Mouse (Mus musculus) thymus, adult 18-20 months (tissue): ENCODE measurements around the gene Slc25a45.

Experiments
- DNase-seq, 2 experiments: peaks; one replicate each; pipeline ENCODE4 v3.0.0; 2022; ENCODE audit warnings: mixed read lengths in 2 of 2

Gene Slc25a45

DNA sequence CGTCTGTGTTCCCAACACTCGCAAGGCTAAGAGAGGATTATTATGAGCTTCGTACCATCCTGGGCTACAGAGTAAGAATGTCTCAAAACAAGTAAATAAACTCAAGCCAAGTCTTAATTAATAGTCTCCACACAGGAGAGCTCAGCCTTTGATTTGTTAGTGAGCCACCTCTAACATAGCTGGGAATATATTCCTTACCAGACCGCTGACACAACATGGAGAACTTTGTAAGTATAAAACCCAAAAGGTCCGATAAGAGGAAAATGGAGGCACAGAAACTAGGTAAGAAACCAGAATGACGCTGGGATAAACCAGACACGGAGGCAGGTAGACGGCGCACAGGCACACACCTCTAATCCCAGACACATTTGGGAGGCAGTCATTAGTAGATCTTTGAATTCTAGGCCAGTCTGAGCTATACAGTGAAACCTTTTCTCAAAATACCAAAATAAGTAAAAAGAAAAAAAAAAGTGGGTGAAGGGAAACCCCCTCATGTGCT is 36.7 kb upstream of the Slc25a45 start:
- DNase-seq, result no peak

DNA sequence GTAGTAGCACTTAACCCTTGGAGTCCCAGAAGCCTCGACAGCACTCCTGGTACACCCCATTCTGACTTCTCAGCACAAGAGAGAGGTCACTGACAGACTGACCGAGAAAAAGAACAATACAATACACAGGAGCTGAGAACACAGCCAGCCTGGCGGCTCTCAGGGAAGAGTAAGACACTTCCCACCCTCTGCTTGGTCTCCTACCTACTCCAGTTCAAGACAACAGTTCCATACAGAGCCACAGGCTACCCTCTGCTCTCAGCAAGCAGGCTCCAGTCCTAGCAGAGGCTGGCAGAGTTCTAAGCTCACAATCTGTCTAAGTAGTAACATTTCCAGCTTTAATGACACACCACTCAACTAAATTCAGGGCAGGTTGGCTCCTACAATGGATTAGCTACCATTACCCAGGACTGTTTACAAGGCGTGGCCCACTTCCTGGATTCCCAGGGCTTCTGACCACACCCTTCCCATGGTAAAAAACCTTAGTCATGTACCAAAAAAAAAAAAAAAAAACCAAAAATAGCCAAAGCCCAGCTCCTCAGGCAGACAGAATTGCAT is 36.1 kb upstream of the Slc25a45 start:
- no peak for DNase-seq

DNA sequence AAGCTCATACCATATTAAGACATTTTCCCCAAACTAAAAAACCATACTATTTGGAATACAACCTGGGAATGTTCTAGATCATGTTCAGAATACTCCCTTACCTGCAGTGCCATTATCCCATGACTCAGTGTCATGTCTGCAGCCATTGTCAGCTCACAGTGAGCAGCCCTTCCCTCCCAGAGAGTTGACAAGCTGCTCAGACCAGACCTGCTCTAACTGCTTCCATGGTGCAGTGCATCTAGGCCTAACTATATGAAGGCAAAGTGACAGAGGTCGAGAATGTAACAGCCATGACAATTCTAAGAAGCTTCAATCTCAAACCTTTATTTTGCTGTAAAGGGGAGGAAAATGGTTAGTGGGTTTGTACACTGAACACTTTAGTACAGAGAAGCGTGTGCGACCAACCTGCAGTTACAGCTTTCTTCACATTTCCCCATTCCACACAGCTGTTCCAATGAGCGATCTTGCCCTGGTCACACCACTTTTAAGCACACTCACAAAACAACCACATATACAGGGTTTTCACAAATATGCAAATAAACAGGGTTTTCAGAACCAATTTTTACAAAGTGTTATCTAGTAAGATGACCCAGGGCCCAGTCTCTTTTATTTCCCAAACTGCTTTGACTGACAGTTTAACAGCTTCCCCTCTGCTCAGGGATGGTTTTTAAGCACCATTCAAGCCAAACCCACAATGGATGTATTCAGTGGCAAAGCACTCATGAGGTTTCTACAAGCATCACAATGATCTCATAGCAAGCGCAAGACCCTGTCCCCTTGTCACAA is 35.4 kb upstream of the Slc25a45 start:
- no peak for DNase-seq

DNA sequence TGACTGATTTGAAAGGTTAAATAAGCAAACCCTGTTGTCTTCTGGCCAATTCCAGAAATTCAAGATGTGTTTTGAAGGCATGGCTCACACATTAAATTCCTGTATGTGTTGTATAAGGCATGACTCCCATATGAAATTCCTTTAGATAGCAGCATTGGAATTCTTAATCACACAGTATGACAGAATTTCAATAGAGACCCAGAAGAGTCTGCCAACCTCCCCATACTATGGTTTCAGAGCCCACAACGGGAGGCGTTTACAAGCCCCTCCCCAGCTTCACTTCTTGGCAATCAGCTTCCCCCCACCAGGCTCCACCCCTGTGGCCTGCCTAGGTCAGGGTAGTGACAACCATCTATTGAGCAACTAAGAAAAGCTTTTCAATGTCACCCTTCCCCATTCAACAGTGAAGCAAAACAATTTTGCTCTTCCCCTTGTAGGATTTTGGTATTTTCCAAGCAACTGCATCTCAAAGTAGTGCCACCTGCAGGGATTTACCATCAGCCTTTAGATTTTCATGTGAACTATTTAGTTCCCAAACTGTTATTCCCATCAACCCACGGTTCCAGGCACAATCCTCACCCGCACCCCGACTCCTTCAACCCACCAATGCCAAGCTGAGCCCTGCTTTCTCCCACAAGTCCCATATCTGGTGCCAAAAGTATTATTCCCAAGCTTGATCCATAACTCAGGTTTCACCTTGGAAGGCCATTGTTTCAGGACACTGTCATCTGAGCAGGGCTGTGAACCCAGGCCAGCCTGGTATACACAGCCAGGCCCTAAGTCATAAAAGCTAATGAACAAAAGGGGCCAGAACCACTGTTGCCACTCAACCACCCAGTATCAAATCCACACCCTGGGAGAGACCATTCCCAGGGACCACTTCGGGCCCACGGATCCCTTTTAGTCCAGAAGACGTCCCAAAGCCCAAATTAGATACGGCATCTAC is 34.5 kb upstream of the Slc25a45 start:
- DNase-seq, result peak in 1 of 2 experiments; percentile 49

DNA sequence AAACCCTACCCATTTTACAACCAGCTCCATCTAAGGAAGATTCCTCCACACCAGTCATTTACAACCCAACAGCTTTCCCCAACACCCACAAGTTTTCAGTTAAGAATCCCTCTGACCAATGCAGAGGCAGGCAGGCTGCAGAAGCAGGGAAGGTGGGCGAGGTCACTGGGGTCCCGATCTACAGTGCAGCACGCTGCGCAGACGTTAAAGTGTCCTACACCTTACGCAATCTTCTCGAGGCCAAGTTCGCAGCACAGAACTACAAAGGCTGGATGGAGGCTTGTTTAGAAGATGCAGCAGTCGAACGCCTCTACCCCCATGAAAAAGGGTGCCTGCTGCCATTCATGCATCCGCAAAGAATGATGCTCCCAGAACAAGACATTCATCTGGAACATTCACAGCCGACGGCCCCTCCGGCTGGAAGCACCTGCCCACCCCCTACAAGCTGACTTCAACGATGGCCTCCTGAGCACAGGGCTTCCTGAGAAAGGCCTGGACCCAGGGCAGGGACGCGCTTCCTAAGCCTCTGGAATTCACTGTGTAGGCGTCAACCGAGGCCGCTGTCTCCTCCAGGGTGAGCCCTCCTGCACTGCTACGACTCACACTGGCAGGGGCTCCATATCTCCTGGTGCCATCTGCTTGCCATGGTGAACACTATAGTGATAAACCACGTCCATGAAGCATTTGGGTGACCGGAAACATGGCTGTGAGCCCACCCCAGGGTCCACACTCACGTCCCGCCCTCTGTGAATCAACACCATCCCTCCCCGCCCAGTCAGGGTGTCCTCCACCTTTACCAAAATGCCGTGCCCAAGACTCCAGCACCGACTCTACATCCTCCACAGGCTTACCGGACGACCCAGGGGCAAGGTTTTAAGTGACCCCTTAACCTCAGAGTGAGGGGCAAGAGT is 33.6 kb upstream of the Slc25a45 start:
- peak; percentile 23 to 47 for DNase-seq

DNA sequence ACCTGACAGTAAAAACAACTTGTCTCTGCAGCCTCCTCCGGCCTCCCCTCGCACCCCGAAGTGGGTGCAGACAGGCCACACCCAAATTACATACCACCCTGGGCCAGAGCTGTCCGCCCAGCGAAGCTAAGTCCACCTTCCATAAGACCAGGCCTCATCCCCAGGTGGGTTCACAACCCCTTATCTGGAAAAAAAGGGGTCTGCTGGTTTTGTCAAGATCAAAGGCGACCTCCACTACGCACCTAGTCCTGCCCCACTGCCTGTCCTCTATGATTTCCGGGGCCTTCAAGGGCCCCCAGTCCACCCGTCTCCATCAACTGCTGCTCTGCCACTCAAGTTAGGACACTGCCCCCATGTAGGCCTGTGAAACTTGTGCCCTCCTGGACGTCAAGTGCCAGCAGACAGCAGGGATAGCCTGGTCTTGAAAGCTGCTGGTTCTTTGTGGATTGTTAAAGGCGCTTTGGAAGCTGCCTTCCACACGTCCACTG is 32.7 kb upstream of the Slc25a45 start:
- DNase-seq, result peak; percentile 37 to 65

DNA sequence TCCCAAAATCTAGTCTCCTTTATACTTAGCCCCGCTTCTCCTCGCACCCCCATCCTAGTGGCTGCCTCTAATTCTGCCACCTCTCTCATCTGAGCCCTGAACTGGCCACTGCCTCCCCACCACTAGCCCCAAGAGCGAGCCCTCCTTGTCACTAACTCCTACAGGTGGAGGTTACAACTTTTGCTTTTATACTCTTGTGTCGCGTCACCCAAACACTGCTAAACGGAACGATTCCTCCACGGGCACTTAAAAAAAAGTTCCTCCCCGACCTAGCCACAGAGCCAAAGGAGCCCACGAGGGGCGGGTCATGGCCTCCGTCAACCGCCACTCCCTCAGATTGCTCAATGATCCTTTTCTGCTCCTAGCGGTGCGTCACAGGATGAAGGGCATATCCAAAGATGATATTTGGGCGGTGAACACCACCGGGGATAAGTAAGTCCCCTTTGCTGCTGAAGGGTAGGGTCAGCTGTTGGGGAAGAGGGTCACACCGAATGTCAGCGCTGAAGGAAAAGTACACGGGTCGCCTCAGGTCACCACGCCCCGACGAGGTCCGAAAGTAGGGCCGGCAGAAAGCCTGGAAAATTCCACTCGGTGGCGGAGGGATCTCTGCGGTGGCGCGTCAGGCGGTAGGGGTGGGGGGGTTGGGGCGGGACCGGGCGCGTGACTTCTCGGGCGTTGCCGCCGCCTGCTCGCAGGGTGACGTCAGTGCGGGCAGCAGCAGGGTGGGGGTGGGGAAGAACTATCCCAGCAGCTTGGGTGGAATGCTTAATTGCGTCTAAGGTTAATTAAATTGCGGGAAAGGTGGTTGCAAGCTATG is 32.1 kb upstream of the Slc25a45 start:
- DNase-seq, result peak; percentile 88 to 92

DNA sequence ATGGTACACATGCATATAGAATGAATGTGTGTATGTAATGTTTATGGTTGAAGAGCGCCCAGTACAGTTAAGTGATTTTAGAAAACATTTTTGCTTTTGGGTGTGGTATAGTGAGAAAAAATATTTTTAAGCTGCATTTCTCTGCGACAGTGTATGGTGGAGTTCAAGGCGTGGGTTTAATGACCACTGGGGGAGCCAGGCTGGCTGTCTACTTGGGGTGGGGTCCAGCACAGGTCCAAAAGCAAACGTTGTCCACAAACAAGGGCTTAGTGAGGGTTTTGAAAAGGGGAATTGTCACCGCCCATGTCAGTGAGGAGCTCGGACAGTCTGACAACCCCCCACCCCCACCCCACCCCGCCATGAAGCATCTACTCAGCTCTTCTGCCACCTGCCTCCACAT is 31.5 kb upstream of the Slc25a45 start:
- DNase-seq, result no peak

DNA sequence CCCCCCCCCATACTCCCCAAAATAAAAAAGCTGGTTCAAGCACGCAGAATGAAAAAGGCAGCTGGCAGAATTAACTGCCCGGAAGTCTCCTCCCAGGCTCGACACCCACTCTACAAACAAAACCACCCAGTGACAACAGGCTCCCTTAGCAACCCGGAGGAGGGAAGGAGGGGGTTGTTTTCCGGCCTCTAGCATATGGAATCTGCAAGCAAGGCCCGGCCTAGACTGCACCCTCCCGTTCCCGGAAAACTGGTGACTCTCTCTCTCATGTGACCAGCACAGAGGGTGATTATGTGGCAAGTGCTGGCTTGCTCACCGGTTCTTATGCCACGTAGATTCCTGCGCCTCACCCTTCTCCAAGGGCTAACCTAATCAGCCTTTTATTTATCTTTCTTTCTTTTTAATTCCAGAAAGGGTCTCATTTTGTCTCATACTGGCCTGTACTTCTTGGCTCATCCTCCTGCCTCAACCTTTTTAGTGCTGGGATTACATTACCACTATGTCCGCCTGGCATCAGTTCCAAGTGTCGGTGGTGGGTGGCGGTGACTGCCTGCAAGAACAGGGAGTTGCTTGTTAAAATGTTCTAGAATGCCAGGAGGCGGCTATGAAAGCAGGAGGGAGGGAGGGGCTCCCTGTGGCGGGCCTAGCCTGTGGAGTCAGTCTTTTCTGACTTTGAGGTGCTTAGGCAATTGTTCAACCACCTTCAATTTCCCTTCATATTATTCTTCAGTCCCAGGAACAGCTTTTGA is 30.9 kb upstream of the Slc25a45 start:
- DNase-seq, result peak; percentile 61 to 74

DNA sequence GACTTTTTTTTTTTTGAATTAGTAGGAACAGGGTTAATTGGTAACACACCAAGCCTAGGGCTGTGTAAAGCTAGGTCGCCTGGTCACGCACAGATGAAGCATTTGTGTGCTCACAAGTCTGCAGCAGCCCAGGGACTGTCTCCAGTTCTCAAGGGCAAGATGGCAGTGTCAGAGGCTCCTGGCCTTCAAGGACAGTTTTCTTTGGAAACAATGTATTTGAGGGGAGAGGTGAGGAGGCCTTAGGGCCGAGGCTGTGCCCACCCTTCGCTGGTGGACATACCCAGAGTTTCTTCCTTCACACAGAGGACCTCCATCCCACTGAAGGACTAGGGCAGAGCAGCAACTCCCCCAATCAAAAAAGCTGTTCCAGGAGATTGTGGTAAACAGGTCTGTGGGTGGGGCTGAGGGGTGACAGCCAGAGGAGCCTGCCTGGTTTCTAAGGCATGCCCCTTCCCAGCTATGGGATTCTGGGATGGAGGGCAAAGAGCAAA is 30.3 kb upstream of the Slc25a45 start:
- DNase-seq, result no peak

DNA sequence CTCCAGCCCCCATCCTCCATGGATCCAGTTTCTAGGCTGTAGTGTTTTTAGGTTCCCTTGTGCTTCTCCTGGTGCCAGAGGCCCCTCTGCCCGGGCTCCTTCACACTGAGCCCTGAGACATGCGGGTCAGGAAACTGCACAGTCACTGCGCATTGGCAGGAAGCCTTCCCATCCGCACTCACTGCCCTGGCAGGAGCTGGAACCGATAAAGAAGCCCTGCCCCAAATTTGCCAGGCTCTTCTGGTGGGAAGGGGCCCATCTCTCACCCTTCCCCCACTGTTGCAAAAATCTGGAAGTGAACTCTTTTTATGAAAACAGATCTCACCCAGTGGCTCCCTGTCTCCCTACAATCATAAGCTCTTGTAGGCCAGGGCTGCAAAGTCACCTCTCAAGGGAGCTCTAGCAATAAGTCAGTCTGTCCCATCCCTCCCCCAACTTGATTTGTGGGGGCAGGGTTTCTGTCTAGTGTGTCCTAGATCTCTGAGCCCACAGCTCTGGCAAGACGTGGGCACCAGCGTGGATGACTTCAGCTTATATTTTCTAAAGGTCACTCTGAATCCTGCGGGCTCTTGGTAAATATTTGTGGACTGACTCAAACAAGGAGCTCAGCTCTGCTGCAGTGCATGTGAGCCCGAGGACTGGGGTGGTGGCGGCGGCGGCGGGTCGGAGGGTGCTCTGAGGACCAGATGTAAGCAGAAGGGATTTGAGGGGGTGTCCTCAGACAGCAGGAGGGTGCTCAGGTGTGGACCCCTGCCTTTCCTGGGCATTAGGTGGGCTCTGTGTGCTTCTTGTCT is 29.4 kb upstream of the Slc25a45 start:
- no peak for DNase-seq

DNA sequence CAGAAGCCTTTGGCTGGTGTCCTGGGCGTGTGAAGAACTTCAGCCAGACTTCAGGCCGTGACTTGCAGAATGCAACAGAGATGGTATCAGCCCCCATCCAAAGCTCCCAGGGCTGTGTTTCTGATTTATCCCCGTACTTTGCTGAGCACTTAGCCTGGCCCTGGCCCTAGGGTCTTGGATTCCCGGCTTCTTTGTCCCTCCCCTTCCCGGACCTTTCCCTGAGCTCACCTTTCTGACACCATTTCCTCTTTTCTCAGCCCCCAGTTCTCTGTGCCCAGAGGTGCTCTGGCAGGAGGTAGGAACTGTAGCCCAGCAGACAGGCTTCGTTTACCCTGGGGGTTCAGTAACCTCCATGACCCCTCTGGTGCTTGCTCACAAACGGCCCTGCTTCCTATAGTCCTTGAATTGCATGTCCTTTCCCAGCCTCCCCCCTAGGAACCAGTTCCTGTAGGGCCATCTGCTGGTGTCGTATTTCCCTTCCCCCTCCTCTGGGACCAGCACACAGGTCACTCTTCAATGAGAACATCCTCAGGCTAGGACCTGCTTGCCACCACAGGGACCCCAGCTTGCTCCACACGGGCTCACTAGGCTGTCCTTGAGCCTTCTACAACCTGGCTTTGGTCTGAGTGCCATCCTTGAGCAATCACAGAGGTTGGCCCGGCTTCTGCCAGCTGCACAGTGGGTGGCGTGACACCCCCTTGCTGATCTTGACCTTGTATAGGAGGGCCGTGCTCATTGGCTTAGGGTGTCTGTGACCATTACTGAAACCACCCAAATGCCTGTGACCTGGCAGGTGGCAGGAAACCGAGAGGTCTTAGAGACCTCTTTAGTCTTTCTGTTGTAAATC is 28.6 kb upstream of the Slc25a45 start:
- DNase-seq, result no peak

DNA sequence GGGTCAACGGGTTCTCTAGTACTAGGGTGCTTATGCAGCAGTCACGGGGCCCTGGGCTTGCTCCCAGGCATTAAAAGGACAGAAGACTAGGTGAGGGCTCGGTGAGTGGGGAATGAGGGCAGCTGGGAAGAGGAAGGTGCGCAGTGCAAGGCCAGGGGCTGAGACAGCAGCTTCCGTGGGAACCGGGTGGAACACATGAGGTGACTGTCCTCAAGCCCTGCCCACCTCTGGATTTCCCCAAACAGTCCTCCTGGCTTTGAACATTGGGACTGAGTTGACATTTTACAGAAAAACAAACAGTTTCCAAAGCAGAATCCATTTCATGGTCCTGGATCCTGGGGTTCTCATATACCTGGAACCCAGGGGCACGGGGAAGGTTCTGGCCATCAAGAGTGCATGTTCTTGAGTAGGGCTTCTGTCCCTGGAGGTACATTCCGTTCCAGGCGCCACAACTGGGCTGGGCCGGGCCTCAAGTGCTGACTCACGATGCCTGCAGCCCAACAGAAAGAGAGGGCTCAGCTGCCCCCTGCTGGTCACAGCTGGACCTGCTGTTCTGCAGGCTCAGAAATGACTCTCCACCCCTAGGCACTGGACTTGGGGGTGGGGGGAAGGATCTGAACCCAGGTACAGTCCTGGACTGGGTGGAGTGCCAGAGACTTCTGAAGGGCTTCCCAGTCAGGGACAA is 27.6 kb upstream of the Slc25a45 start:
- DNase-seq, result peak; percentile 76 to 84

DNA sequence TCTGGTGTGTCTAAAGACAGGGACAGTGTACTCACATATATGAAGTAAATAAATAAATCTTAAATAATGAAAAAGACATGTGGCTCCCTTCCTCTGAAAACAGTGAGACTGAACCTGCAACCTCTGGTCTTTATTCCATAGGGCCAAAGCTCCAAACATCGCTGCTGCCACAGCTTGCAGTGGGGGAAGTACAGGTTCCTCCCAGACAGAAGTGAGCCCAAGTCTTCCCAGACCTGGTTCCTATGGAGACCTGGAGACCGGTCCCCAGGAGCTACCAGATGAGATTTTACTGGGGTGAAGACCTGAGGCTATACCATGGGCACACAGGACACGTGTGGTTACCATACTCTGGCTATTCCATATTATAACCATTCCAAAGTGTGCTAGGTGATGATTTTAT is 26.7 kb upstream of the Slc25a45 start:
- no peak for DNase-seq

DNA sequence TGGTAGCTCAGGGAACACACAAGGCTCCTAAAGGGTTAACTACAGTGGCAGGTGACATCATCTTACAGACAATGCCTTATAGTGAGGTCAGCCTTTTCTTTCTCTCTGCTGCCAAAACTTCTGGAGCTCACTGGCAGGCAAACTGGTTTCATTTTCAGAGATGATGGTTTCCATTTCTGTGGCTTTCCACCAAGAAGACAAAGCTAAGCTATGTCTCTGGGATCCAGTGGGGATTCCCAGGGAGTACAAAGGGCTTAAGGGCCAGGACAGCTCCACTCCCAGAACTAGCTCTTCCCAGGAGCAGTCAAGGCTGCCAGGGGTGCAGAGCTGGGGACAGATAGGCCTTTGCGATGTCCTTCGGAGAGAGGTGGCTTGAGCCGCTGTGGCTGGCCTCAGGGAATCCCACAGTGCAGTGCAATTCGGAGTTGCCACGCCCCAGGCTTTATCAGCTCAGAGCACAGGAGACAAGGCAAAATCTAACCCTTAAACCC is 26.1 kb upstream of the Slc25a45 start:
- DNase-seq, result no peak

DNA sequence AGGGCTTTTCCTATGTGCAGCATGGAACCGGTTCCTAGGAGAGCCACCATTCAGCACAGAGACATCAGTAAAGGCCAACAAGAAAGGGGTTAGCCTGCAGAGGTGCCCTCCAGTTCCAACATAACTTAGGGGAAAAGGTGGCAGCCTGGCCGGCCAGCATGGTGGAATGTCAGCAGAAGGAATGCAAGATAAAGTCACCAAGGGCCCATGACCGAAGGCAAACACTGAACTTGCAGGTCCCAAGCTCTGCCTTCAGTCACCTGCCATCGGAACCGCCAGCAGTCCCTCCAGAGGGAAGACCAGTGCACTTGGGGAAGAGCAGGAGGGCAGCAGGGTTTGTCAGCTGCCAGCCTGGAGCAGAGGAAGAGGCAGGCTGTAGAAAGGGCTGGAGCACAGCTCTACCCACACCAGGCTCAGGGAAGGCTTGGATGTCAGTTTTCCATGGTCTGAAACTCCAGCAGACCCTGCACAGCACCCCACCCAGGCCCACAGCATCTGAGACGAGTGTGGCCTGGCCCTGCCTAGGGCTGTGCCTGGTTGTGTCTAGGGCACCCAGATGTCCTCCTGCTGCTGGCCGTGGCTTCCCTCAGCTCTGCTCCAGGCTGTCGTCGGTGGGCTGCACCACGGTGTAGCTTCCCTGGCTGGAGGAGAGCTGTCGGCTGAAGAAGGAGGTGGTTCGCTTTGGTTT is 25.4 kb upstream of the Slc25a45 start:
- DNase-seq, result no peak

DNA sequence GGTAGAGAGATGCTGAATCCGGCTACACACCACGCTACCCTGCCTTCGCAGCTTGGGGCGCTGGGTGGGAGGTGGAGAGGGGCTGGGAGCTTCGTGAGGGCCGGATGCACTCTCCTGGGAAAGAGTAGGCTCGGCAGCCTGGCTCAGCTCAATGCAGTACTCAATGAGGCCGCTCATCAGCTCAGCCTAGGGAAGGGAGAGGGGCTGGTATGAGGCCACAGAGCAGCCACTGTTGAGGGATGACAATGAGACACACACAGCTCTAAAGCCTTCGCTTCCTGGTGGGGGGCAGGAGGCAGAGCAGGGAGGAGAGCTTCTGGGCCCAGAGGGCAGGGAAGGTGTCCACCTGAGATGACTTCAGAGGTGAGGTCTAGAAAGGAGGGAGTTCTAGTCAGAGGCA is 21.0 kb upstream of the Slc25a45 start:
- DNase-seq, result no peak
